Mouse (Mus musculus) skeletal muscle tissue, adult 2 months (tissue): ENCODE measurements around the gene Dock2.

Source experiments
- DNase-seq: peaks from one replicate; pipeline ENCODE4 v3.0.0-alpha.2; 2012; ENCODE audit warnings: low read depth, low spot score

The Dock2 gene

GRCm38 (mm10) chr11:34528006-34528405, 255.7 kb downstream of the Dock2 start:
- DNase-seq: no peak

- no peak for DNase-seq
Measured at GRCm38 (mm10) chr11:34527238-34527637, 256.5 kb downstream of the Dock2 start.

GRCm38 (mm10) chr11:34525096-34525891, 258.4 kb downstream of the Dock2 start:
- DNase-seq: no peak

DNA sequence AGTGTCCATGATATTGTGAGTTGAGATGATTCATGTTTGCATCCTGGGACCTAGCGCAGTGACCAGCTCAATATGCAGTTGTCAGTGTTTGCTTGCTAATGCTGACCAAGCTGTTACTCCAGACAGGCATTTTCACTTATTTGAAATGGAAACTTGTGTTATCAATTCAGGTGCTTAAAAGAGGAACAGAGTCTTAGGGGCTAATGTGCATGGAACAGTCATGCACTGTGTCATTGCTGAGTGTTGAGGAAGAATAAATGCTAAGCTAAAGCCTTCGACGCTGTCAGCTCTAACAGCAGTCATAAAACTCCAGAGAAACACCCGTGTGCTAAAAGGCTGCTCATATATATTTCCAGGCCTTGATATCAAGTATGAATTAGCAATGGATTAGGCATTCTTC, 259.1 kb downstream of the Dock2 start:
- no peak for DNase-seq

- DNase-seq: no peak
Measured at GRCm38 (mm10) chr11:34518566-34518965, 265.1 kb downstream of the Dock2 start.

GRCm38 (mm10) chr11:34516971-34517370, 266.7 kb downstream of the Dock2 start:
- DNase-seq: no peak

GRCm38 (mm10) chr11:34515301-34515700, 268.4 kb downstream of the Dock2 start:
- DNase-seq: no peak

GRCm38 (mm10) chr11:34506390-34506789, 277.3 kb downstream of the Dock2 start:
- DNase-seq: no peak

GRCm38 (mm10) chr11:34499663-34500062, 284.0 kb downstream of the Dock2 start:
- no peak for DNase-seq

GRCm38 (mm10) chr11:34494682-34495081, 289.0 kb downstream of the Dock2 start:
- no peak for DNase-seq

DNA sequence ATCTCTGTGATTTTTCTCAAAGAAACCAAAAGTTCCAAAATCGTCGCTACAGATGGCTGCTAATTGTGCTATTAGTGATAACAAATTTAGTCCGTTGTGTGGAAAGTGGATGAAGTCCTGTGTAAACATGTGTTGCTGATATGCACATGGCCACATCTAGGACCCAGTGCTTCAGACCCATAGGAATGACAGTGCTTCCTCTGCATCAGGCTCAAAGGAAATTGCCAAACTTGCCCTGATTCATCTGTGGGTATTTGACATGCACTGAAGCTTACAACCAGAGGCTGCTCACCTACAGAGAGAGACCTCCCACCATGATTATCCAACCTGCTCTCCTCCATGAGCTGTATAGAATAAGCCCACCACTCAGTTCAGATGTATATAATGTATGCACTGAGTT, 290.7 kb downstream of the Dock2 start:
- DNase-seq: no peak

- no peak for DNase-seq
Measured at GRCm38 (mm10) chr11:34492223-34492622, 291.5 kb downstream of the Dock2 start.

DNA sequence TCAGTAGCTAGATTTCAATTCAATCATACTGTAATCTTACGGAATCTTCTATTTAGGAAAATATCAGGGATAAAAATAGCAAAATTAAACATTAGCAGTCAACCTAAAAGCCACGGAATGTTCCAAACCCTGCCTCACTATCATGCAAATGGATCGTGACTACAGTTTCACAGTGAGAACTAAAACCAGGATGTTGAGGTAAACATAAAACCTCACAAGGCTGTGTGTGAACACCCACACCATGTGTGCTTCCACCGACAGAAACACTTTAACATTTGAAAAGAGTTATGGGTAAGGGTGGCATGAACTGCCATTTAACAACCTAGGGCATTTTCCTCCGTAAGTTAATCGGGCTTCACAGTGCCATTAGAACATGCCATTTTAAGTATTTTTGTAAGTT, 294.1 kb downstream of the Dock2 start:
- no peak for DNase-seq

GRCm38 (mm10) chr11:34479301-34479700, 304.4 kb downstream of the Dock2 start:
- no peak for DNase-seq

DNA sequence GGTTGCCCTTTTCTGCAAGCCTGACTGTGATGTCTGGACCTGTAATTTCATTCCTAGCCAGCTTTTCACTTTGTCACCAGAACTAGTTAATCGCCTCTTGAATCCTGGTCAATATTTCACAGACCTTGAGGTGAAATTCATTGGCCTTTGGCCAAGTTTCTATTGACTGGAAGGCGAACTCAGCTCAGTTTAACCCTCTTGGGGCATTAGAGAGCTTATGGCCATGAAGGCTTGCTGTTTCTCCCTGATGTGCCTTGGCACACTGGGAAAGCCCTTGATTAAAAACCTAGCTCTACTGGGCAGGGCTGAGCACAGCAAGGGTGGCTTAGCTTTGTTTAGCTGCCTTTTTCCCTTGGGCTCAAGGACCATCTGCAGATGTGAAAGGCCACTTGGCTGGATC, 313.9 kb downstream of the Dock2 start:
- no peak for DNase-seq

DNA sequence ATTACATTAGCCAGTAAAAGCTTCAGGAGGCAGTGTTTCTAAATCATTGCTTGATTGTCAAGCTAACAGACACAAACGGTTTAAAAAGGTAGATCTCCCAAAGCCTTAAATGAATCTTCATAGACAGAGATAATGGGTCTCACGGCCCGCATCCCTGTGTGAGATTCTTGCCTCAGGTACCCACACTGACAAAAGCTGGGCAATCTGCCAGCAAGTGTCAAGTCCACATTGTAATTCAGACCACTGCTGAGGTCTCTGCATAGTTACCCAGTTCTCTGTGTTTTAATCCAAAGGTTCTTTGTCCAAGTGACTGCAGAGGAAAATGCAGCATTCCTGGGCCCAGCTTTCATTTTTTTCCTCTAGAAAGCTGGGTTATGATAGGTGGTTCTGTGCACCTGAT, 315.1 kb downstream of the Dock2 start:
- DNase-seq: no peak

DNA sequence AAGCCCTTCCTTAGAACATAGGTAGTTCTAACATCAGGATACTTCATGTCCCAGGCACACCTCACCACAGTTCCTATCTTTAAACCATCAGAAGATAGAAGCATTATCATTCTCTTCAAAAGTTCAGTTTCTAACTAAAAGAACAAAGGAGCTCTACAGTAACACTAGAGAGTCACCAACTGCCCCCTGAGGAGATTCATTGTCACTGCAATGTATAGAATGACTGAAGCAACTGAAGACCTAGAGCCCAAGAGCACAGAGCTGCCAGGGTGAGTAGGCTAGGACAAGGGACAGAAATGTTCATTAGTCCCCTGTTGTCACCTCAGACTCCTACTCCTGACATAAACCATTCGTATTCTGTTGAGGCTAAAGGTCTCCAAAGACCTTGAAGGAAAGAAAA, 316.6 kb downstream of the Dock2 start:
- DNase-seq: no peak

DNA sequence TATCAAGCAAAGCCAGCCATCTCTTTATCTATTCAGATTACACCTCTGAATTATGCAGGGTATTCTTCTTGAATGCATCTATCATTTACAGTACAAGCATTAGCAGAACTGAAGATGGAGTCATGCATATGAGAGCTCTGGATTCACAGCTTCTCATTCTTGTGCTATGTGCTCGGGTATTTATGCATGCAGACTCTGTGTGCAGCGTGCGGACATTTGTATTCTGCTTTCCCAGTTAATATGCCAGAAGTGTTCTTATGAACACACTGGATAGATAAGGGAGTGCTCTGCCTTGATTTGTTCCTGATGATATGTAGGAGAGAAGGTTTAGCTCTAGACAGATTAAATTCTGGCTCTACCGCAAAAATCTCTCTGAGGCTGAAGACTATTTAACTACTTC, 333.7 kb downstream of the Dock2 start:
- no peak for DNase-seq

DNA sequence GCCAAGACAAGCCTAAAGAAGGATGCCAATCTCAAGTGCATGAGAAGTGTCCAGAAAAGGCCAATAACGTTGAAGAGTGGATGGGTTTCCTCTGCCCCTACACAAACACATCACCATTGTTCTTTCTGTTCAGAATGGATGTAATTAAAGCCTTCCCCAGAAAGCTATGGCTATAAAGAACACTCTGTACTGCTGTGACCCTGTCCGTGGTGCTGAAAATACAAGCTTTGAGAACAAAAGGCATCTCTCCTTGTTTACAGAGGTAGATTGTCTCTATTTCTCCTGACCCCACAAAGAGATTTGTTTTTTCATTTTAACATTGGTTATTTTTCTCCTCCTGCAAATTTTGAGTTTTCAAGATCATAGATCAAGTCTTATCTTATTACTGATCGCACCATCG, 335.8 kb downstream of the Dock2 start:
- no peak for DNase-seq

- DNase-seq: no peak
Measured at GRCm38 (mm10) chr11:34438429-34438828, 345.3 kb downstream of the Dock2 start.

DNA sequence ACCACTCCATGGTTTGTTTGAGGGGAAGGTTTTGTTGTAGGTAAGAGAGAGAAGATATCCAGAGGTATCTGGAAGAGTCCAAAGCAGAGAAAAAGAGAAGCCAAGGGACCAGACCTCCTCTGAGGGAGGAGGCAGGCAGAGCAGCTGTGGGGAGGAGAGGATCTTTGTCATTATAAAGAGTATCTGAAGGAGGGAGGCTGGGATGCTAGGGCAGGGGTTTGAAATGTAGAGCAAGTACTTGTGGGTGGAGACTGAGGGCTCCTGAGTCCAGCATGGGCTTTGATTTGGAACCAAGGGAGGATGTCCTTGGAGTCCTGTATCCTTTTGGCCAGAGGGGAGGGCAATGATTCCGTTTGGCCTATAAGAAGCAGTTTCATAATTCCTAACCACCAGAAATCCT, 346.2 kb downstream of the Dock2 start:
- DNase-seq: no peak

DNA sequence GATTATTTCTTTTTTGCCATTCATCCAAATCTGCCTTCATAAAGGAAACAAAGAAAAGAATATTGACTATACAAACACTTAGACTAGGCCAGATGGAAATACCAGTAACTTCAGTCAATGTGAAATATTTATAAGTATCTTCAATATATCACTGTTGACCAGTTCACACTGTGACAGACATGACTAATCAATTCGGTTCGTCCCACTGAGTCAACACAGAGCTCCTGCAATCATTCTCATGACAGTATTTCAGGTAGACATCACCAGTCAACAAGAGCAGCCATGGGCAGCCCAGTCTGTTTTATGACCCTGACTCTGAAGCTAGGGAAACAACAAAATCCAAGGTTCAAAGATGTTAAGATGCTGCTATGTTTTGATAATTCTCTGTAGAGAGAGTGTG, 351.7 kb downstream of the Dock2 start:
- DNase-seq: no peak

DNA sequence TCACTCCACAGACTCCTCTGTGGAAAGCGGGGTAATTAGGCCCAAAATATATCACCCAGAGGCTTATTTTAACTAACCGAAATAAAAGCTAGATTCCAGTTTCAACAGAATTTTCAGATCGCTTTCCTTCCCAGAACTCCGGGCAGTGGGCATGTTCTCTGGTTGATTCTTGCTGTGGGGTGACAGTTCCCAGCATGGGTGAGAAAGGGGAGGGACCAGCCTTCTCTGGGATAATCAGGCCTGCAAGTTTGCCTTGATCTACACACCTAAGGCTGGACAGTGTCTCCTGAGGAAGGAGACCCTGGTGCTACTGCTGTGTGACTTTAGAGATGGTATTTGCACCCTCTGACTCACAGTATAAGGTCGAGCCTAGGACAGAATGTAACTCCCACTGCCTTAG, 352.3 kb downstream of the Dock2 start:
- no peak for DNase-seq

DNA sequence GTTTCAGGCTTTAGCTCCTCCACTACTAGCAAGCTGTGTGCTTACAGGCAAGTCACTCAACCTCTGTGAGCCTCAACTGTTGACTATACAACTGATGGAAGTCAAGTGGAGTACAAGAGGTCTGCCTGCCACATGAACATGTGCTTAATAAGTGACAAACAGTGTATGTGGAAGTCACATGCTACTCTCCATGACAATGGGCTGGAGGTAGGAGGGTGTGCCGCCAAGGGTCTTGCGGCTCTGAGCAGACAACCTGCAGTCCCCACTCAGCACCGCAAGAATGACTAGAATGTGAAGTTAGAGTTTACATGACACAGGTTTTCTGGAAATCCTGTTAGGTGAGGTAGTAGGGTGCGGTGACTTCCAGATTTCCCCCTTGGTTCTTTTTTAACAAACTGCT, 352.8 kb downstream of the Dock2 start:
- DNase-seq: no peak
